Mouse (Mus musculus): ENCODE results near the gene Lyl1.

Lyl1 gene

DNA sequence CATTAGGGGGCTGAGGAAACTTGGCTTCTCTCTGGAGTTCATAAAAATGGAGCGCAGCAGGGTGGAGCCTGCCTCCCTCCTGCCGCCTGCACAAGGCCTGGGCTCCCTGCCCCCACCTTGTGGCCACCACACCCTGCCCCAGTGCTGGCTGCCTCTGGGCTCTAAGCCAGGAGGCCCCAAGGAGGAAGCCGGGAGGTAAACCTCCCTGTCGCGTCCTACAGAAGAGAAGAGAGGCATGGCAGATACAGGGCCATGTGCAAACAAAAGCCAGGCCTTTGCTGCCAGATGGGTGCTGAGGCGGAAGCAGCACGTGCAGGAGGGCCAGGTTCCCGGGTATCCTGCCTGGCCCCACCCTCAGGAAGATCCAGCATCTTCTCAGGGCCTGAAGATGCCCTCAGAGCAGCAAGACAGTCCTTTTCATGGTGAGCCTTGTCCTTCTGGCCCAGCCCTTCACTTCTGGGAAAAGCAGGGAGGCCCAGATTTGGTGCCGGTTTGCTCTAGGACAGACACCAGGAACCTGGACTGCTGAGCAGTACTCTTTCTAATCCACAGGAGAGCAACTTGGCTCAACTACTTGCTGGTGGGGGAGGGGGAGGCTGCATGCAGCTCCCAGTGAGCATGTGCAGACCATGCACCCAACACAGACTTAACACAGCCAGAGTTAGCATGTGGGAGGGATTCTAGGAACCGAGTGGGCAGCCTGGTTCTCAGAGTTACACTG is 21.8 kb downstream of the Lyl1 start, which contains the start of gene G430095P16Rik:
Gene G430095P16Rik (plus strand): TSS at position 158 of the 721 bp plus-strand sequence.
- peak; percentile 75 for DNase-seq

DNA sequence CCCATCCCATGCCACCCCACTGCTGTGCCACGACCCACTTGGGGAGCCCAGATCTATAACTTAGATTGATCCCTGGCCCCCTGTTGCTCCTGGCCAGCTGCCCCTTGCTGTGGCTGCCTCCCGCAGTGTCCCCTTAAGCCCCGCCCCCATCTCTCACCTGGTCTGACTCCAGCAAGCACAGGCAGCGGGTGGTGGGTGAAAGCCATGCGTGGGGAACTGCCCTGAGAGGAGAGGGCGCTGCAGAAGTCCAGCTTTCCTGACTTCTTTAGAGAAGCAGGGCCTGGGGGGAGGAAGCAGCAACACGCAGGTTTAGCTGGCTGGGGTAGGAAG is 22.3 kb downstream of the Lyl1 start:
- no peak for DNase-seq

DNA sequence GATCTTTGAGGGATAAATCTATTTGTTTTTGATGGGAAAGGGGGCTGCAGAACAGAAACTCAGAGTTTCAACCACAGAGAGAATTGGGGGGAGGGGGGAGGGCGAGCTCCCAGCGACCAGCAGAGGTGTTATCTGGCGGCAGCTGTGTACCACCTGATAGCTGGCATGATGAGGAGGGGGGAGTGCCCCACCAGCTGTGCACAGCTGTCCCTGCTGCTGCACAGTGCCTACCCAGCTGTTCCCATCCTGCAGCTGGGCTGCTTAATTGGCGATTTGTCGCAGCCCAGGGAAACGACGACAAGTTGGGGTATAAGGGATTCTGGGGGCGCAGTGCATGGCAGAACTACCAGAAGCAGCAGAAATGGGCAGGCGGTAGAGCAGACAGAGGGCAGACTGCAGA is 23.4 kb downstream of the Lyl1 start:
- no peak for DNase-seq

GRCm38 (mm10) chr8:84725246-84725940 is 24.1 kb downstream of the Lyl1 start:
- no peak for DNase-seq

DNA sequence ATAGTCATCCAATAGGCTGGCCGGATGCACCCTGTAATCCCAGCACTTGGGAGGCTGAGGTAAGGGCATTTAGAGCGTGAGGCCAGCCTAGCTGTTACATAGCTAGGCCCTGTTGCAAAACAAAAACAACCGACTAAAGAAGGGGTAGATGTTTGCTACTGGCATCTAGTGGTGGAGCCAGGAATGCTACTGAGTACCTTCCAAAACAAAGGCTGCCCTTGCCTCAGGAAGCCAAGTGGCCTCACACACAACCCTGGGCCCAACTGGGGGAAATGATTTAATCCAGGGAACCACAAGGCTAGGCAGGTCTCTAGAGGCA is 24.6 kb downstream of the Lyl1 start:
- DNase-seq = no peak

DNA sequence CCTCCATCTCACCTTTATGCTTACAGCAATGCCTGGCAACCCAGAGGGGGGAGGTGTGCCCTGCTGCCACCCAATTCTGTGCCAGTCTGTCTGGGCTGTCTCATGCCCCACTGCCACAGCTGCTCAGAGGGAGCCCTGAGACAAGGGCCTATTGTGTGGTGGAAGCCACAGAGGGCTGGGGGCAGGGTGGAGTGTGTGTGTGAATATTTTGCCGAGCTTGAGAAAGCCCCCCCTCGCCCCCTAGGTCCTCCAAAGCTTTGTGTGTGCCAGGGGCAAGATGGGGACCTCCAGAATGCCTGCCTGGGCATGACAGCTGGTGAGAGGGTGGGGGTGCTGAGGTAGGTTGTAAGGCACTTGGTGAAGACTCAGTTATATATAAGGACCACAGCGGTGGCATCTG is 27.2 kb downstream of the Lyl1 start:
- no peak for DNase-seq

GRCm38 (mm10) chr8:84729921-84730362 is 28.7 kb downstream of the Lyl1 start:
- no peak for DNase-seq

GRCm38 (mm10) chr8:84730541-84731370 is 29.5 kb downstream of the Lyl1 start:
- DNase-seq = peak; percentile 42

DNA sequence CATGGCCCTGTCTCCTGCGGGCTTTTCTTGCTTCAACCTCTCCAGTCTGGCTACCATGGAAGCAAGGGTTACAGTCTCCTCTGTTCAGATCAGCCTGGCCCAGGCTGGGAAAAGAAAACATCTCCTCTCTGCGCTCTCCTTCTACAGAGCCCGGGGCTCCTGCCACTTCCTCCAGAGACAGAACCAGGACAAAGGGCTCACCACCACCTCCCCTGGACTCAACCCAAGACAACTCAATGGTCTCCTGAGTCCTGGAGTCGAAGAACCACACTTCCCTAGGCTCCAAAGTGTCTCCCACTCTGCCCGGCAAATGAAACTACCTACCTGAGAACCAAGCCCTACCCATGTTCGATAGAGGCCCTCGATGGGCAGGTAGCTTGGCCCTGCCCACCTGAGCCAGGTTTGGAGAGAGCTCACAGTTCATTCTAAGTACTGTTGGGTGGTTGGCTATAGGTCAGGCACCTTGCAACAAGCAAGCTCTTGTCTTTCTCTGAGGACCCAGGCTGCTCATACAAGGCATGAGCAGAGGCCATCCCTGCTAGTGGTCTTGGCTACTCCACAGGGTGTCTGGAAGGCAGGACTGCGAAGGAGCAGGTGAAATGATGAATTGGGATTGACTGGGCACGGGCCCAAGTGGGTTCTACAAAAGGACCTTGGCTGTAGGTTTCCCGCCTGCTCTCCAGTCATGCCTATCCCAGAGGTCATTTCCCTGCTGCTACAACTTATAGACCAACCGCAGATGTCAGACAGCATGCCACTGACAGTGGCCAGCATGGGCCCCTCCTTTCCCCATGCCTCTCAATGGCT is 30.3 kb downstream of the Lyl1 start:
- DNase-seq = no peak

DNA sequence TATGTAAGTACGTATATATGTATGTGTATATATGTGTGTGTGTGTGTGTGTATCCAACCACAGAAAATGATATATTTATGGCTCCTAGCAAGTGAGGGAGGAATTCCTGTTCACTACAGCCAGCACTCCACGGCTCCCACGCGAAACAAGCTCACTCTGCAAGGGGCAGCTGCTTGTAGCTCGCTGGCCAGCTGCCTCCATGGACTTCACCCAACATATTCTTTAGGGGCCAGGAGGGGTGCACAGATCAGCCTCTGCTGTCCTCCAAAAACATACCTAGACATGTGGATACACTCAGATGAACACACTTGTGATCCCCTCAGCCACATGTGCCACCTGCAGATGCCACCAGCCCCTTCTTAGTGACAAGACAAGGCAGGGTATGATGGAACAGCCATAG is 31.3 kb downstream of the Lyl1 start:
- DNase-seq = no peak

GRCm38 (mm10) chr8:84732996-84733395 is 31.7 kb downstream of the Lyl1 start:
- DNase-seq = peak; percentile 31

- DNase-seq = no peak
Measured at GRCm38 (mm10) chr8:84733959-84734358, 32.7 kb downstream of the Lyl1 start.

DNA sequence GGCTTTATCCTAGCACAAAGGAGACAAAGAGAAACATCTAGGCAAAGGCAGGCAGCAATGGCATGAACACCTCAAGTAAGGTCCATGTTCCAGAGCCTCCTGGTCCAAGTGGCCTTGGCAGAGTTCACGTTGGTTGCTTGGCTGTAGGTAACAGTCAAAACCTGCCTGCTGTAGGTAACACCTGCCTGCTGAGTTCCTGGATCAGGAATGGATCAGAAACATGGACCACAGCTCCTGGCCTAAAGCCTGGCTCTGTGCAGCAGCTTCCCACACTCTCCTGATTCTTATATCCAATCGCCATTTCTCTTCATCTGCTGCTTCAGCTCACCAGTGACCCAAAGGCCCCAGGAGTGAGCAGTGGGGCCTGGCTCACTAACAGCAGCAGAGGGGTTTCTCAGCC is 33.4 kb downstream of the Lyl1 start:
- DNase-seq = no peak

GRCm38 (mm10) chr8:84735597-84735996 is 34.3 kb downstream of the Lyl1 start:
- DNase-seq = no peak

DNA sequence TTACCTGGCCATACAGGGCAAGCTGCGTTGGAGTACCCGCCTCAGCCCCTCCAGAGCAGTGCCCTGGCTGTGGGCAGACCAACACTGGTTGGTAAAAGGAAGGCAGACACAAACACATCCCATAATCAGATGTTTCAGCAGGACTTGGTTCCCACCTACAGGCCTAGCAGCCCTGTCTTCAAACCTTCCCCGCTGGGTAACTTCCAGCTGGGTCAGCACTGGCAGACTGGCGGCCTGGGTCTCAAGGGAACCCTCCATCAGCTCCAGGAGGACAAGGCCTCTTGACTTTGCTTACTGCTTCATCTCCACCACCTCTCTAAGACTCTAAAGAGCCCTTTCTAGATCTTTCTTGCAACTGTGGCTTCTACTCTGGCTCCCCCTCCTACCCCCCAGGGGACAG is 35.3 kb downstream of the Lyl1 start:
- DNase-seq = no peak

DNA sequence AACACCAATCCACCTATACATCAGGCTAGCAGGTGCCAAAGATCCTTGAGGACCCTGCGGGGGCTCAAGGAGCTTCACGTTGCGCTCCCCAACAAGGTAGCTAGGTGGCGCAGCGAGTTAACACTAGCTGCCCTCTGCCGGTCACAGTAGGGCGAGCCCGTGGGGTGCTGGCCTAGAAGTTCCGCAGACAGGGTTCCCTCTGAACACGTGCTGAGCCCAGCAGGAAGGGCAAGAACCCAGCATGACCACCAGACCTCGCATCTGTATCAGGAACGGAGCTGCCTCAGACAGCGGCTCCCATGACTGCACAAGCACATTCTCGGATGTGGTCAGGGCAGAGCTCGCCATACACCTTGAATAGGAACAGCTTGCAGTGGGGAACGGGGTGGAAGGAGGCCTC is 36.4 kb downstream of the Lyl1 start:
- DNase-seq = peak; percentile 93

DNA sequence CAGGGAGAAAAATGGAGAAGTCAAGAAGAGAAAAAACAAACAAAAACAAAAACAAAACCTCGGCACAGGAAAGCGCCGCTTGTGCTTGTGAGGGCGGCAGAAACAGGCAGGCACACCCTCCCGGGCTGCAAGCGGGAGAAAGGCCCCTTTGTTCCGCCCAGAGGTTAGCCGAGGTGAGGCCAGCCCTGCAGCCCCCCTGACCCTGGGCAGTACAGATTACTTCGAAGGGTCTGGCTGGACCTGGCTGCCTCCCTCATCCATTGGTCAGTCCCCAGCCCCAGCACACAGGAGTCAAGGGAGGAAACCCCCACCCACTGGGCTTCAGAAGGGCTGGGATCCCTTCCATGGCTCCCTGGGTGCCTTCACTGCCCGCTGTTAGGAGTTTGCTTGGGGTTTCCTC is 37.0 kb downstream of the Lyl1 start:
- peak; percentile 38 for DNase-seq

DNA sequence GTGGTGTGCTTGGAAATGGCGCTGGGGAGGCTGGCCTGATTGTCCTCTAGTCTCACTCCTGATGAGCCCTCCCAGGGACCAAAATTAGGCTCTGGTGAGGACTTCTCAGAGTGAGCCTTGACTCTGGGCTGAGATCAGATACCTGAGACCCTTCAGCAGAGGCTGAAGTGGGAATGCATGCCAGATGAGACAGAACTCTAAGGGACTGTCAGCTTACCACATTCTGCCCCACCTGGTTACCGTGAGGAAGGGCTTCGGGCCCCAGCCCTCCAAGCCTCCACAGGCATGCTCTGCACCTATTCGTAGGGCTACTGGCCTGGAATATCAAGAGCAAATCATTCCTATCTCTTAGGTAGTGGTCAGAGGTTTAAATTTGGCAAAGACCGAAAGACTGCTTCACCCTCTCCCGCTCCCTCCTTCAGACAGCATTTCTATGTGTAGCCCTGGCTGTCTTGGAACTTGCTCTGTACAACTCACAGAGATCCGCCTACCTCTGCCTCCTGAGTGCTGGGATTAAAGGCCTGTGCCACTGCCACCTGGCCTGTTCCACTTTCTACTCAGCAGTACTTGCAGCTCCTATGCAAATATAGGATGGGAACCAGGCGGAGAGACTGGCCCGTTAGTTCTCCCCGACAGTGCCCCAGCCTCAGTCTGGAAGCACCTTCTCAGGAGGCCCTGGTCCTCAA is 37.6 kb downstream of the Lyl1 start:
- no peak for DNase-seq

DNA sequence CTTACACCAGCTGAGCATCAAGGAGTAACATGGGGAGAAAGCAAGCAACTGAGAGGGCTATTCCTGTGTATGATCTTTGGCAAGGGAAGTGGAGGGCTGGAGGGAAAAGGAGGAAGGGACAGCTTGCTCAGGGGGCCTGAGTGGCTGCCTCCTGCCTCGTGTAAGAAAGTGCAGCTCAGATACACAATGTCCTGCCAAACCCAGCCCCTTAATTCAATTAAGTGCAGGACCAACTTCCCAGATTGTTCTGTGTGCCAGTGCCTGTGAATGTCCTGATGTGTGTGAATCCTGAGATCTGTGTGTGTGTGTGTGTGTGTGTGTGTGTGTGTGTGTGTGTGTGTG is 38.1 kb downstream of the Lyl1 start:
- DNase-seq = no peak

- DNase-seq = no peak
Measured at GRCm38 (mm10) chr8:84740895-84741843, 39.9 kb downstream of the Lyl1 start.

Measured in embryo, embryonic 11 days (tissue).